21 mouse cellular contexts compared by ENCODE assay signal in genomic region chr5:3385078-3385477, GRCm38 (mm10). TPM values are rescaled to one million over a fixed set of nuclear protein-coding genes. Genes with fewer than 3 reads are reported as not detected.
DNase-seq lines count a peak whose midpoint lies in the region; ATAC-seq and TF ChIP-seq lines count a peak whose summit lies in the region.
"Had no signal": no experiment of that assay in that cellular context is flagged by ENCODE, and none has a peak within 500 bp of the region (broad histone marks: within the 10 kb centered on the region; RNA-seq: fewer than 3 reads in every experiment).

No protein-coding gene starts in this region.

- no peak for DNase-seq in forebrain, postnatal 0 days
- no peak for DNase-seq in midbrain, embryonic 10.5 days (ENCODE audit: low spot score)
- no peak for DNase-seq in right cerebral cortex, postnatal 25 days
- DNase-seq: cerebellum, adult 18-20 months; cerebellum, postnatal 25 days; gastrocnemius, adult 2 months; heart, adult 18-20 months; kidney, adult 2 months; kidney, postnatal 25 days; right cerebral cortex, adult 18-20 months; thymus, postnatal 14 days had no signal

- no peaks in the 10 kb centered on the region for H3K4me1 ChIP-seq in forebrain, postnatal 0 days (ENCODE audit: insufficient read depth)
- H3K4me1 ChIP-seq in forebrain, embryonic 12.5 days = peaks cover 3% of the 10 kb centered on the region; the same call in 1 of the 2 replicates
- 0 out of 2 replicates have a peak, but pooled peaks cover 3% of the 10 kb centered on the region for H3K4me1 ChIP-seq in intestine, embryonic 15.5 days (replicated peaks)
- no peaks in the 10 kb centered on the region; the same call in 1 of the 2 replicates for H3K4me1 ChIP-seq in intestine, postnatal 0 days (replicated peaks; ENCODE audit: control insufficient read depth, insufficient read depth, low read length)
- no peaks in the 10 kb centered on the region for H3K4me1 ChIP-seq in midbrain, embryonic 15.5 days
- H3K4me1 ChIP-seq in midbrain, embryonic 10.5 days = peaks cover 15% of the 10 kb centered on the region
- H3K4me1 ChIP-seq: hindbrain, embryonic 15.5 days had no signal

- H3K27ac ChIP-seq in forebrain, postnatal 0 days (ENCODE audit: low read depth, low read length) = no peak overlapping the region
- no peak overlapping the region for H3K27ac ChIP-seq in forebrain, embryonic 12.5 days
- no peak overlapping the region for H3K27ac ChIP-seq in intestine, embryonic 15.5 days
- no peak overlapping the region for H3K27ac ChIP-seq in intestine, postnatal 0 days (ENCODE audit: low read depth, low read length)
- H3K27ac ChIP-seq in midbrain, embryonic 15.5 days = no peak overlapping the region
- no peak overlapping the region for H3K27ac ChIP-seq in midbrain, embryonic 10.5 days (replicated peaks)
- H3K27ac ChIP-seq: embryonic facial prominence, embryonic 15.5 days; gastrocnemius, adult 2 months; heart, embryonic 15.5 days; hindbrain, embryonic 15.5 days; liver, embryonic 14.5 days; neural tube, embryonic 13.5 days had no signal

- H3K9me3 ChIP-seq in forebrain, postnatal 0 days (ENCODE audit: low read length) = no peaks in the 10 kb centered on the region
- no peaks in the 10 kb centered on the region for H3K9me3 ChIP-seq in forebrain, embryonic 12.5 days
- no peaks in the 10 kb centered on the region for H3K9me3 ChIP-seq in intestine, embryonic 15.5 days
- no peaks in the 10 kb centered on the region for H3K9me3 ChIP-seq in intestine, postnatal 0 days (ENCODE audit: control insufficient read depth)
- H3K9me3 ChIP-seq in midbrain, embryonic 15.5 days = no peaks in the 10 kb centered on the region
- no peaks in the 10 kb centered on the region for H3K9me3 ChIP-seq in midbrain, embryonic 10.5 days (replicated peaks)
- H3K9me3 ChIP-seq: embryonic facial prominence, embryonic 15.5 days; heart, embryonic 15.5 days; hindbrain, embryonic 15.5 days; neural tube, embryonic 13.5 days had no signal

- ATAC-seq in forebrain, postnatal 0 days = peak; percentile 34; the same call in 1 of the 2 replicates
- no peak for ATAC-seq in forebrain, embryonic 12.5 days (ENCODE audit: low FRiP score)
- peak; percentile 47; the same call in 1 of the 2 replicates for ATAC-seq in intestine, embryonic 15.5 days
- no peak for ATAC-seq in intestine, postnatal 0 days
- ATAC-seq in midbrain, embryonic 15.5 days (replicated peaks) = 0 out of 2 replicates have a peak, but pooled peaks have one; percentile 14
- peak; percentile 32; the same call in 1 of the 2 replicates for ATAC-seq in megakaryocyte-erythroid progenitor cell, adult 5-6 weeks (replicated peaks; ENCODE audit: low FRiP score, low TSS enrichment, poor library complexity, severe bottlenecking)

- no peak for TF ChIP-seq CTCF in forebrain, postnatal 0 days (IDR thresholded peaks at IDR 0.05; ENCODE audit: low read depth)
- no peak for TF ChIP-seq CTCF in intestine, postnatal 0 days (IDR thresholded peaks at IDR 0.05; ENCODE audit: low read depth)

- H3K9ac ChIP-seq in forebrain, postnatal 0 days = no peak overlapping the region
- no peak overlapping the region for H3K9ac ChIP-seq in forebrain, embryonic 12.5 days
- no peak overlapping the region for H3K9ac ChIP-seq in intestine, embryonic 15.5 days
- no peak overlapping the region for H3K9ac ChIP-seq in intestine, postnatal 0 days (ENCODE audit: low read depth, low read length)
- no peak overlapping the region for H3K9ac ChIP-seq in midbrain, embryonic 15.5 days
- H3K9ac ChIP-seq: embryonic facial prominence, embryonic 15.5 days; heart, embryonic 15.5 days; hindbrain, embryonic 15.5 days; liver, embryonic 14.5 days; neural tube, embryonic 13.5 days had no signal

- H3K36me3 ChIP-seq in forebrain, postnatal 0 days (ENCODE audit: insufficient read depth) = no peaks in the 10 kb centered on the region
- H3K36me3 ChIP-seq in forebrain, embryonic 12.5 days (replicated peaks) = no peaks in the 10 kb centered on the region
- no peaks in the 10 kb centered on the region for H3K36me3 ChIP-seq in intestine, embryonic 15.5 days
- H3K36me3 ChIP-seq in intestine, postnatal 0 days (ENCODE audit: control insufficient read depth, insufficient read depth) = no peaks in the 10 kb centered on the region
- H3K36me3 ChIP-seq in midbrain, embryonic 15.5 days (replicated peaks) = no peaks in the 10 kb centered on the region
- H3K36me3 ChIP-seq in midbrain, embryonic 10.5 days = no peaks in the 10 kb centered on the region
- H3K36me3 ChIP-seq: embryonic facial prominence, embryonic 15.5 days; heart, embryonic 15.5 days; hindbrain, embryonic 15.5 days; neural tube, embryonic 13.5 days had no signal

- no peak overlapping the region for H3K4me2 ChIP-seq in forebrain, postnatal 0 days (ENCODE audit: low read depth)
- no peak overlapping the region for H3K4me2 ChIP-seq in forebrain, embryonic 12.5 days
- no peak overlapping the region for H3K4me2 ChIP-seq in intestine, embryonic 15.5 days (replicated peaks)
- no peak overlapping the region for H3K4me2 ChIP-seq in intestine, postnatal 0 days (replicated peaks; ENCODE audit: low read depth)
- H3K4me2 ChIP-seq in midbrain, embryonic 15.5 days = no peak overlapping the region
- H3K4me2 ChIP-seq: embryonic facial prominence, embryonic 15.5 days; heart, embryonic 15.5 days; hindbrain, embryonic 15.5 days; neural tube, embryonic 13.5 days had no signal

- no peak overlapping the region for H3K4me3 ChIP-seq in forebrain, postnatal 0 days (ENCODE audit: low read depth, low read length)
- H3K4me3 ChIP-seq in forebrain, embryonic 12.5 days (replicated peaks) = no peak overlapping the region
- no peak overlapping the region for H3K4me3 ChIP-seq in intestine, embryonic 15.5 days (replicated peaks)
- no peak overlapping the region for H3K4me3 ChIP-seq in intestine, postnatal 0 days (ENCODE audit: low read depth, low read length)
- no peak overlapping the region for H3K4me3 ChIP-seq in midbrain, embryonic 15.5 days
- no peak overlapping the region for H3K4me3 ChIP-seq in midbrain, embryonic 10.5 days
- H3K4me3 ChIP-seq: embryonic facial prominence, embryonic 15.5 days; gastrocnemius, adult 2 months; heart, embryonic 15.5 days; hindbrain, embryonic 15.5 days; neural tube, embryonic 13.5 days had no signal

- H3K27me3 ChIP-seq in forebrain, postnatal 0 days (ENCODE audit: insufficient read depth, low read length) = no peaks in the 10 kb centered on the region
- H3K27me3 ChIP-seq in forebrain, embryonic 12.5 days = no peaks in the 10 kb centered on the region
- H3K27me3 ChIP-seq in intestine, embryonic 15.5 days (replicated peaks) = no peaks in the 10 kb centered on the region
- no peaks in the 10 kb centered on the region for H3K27me3 ChIP-seq in intestine, postnatal 0 days (replicated peaks; ENCODE audit: control insufficient read depth, insufficient read depth, low read length)
- no peaks in the 10 kb centered on the region for H3K27me3 ChIP-seq in midbrain, embryonic 15.5 days (replicated peaks)
- H3K27me3 ChIP-seq in midbrain, embryonic 10.5 days (ENCODE audit: low read depth, poor library complexity, severe bottlenecking) = no peaks in the 10 kb centered on the region
- H3K27me3 ChIP-seq: embryonic facial prominence, embryonic 15.5 days; heart, embryonic 15.5 days; hindbrain, embryonic 15.5 days; neural tube, embryonic 13.5 days had no signal

- 35% methylated on average over 1 of the region's 1 CpGs for WGBS in forebrain, postnatal 0 days
- 61% methylated on average over 1 of the region's 1 CpGs for whole genome bisulfite sequencing in forebrain, embryonic 12.5 days
- 51% methylated on average over 1 of the region's 1 CpGs for WGBS in intestine, embryonic 15.5 days
- 70% methylated on average over 1 of the region's 1 CpGs for WGBS in intestine, postnatal 0 days
- WGBS in midbrain, embryonic 15.5 days = 74% methylated on average over 1 of the region's 1 CpGs
- 76% methylated on average over 1 of the region's 1 CpGs for WGBS in midbrain, embryonic 10.5 days

RNA-seq across cellular contexts. Expression of gene Cdk6, which starts 43.8 kb away (rescaled TPM):
- total RNA-seq in forebrain, postnatal 0 days (2014; rRNA removed) = 14.3 and 19.8 TPM in 2 replicates
- polyA plus RNA-seq in forebrain, postnatal 0 days (2015; fragmentation: Nextera tagmentation; extraction: Ambion mirVana) = 4.4 and 9.4 TPM in 2 replicates
- polyA plus RNA-seq in forebrain, embryonic 12.5 days (2016; fragmentation: Nextera tagmentation; extraction: Ambion mirVana) = 31.2 and 32.4 TPM in 2 replicates
- polyA plus RNA-seq in intestine, embryonic 15.5 days (2015; fragmentation: Nextera tagmentation; extraction: Ambion mirVana) = 30.1 and 32.6 TPM in 2 replicates
- 12.7 and 13.2 TPM in 2 replicates for polyA plus RNA-seq in intestine, postnatal 0 days (2015; fragmentation: Nextera tagmentation; extraction: Ambion mirVana)
- 10.2 and 12.4 TPM in 2 replicates for polyA plus RNA-seq in midbrain, embryonic 15.5 days (2015; fragmentation: Nextera tagmentation; extraction: Ambion mirVana)
- 16.5 and 21.6 TPM in 2 replicates for polyA plus RNA-seq in midbrain, embryonic 10.5 days (2016; fragmentation: Nextera tagmentation; extraction: Ambion mirVana)
- 200 and 232 TPM in 2 replicates for total RNA-seq in megakaryocyte-erythroid progenitor cell, adult 5-6 weeks (2014; fragmentation: Nextera tagmentation)
- 179 and 188 TPM in 2 replicates for total RNA-seq in megakaryocyte-erythroid progenitor cell, adult 5-6 weeks (2017)

Comparison
In these comparisons a context has a peak if more than half of its experiments do, and no peak if none do; other contexts are left out.
1. ATAC-seq: peak in forebrain, postnatal 0 days (single experiment), intestine, embryonic 15.5 days (single experiment), midbrain, embryonic 15.5 days (single experiment) and megakaryocyte-erythroid progenitor cell, adult 5-6 weeks (single experiment); none in forebrain, embryonic 12.5 days (single experiment) and intestine, postnatal 0 days (single experiment).